Mouse (Mus musculus): ENCODE results near the gene Haao. TPM values are rescaled to one million over a fixed set of nuclear protein-coding genes. Genes with fewer than 3 reads are reported as not detected.

Gene Haao
- total RNA-seq (2021), result not detected

- no peak for DNase-seq
Measured at GRCm38 (mm10) chr17:83847815-83848214, at the start of gene Haao. Haao (minus strand) TSS chr17:83847963.

GRCm38 (mm10) chr17:83897361-83897799 is 49.6 kb upstream of the Haao start:
- DNase-seq, result no peak

- DNase-seq, result peak; percentile 32
Measured at GRCm38 (mm10) chr17:83896723-83897122, 49.0 kb upstream of the Haao start.

GRCm38 (mm10) chr17:83895321-83895770 is 47.6 kb upstream of the Haao start:
- DNase-seq, result no peak

- no peak for DNase-seq
Measured at GRCm38 (mm10) chr17:83893134-83893533, 45.4 kb upstream of the Haao start.

- DNase-seq, result no peak
Measured at GRCm38 (mm10) chr17:83891864-83892263, 44.1 kb upstream of the Haao start.

GRCm38 (mm10) chr17:83890373-83890696 is 42.6 kb upstream of the Haao start:
- no peak for DNase-seq

- DNase-seq, result peak; percentile 74 to 75
Measured at GRCm38 (mm10) chr17:83889691-83890372, 42.1 kb upstream of the Haao start.

- DNase-seq, result no peak
Measured at GRCm38 (mm10) chr17:83889329-83889690, 41.5 kb upstream of the Haao start.

- no peak for DNase-seq
Measured at GRCm38 (mm10) chr17:83887241-83887640, 39.5 kb upstream of the Haao start.

GRCm38 (mm10) chr17:83886395-83886794 is 38.6 kb upstream of the Haao start:
- DNase-seq, result no peak

GRCm38 (mm10) chr17:83885750-83886149 is 38.0 kb upstream of the Haao start:
- no peak for DNase-seq

GRCm38 (mm10) chr17:83885021-83885582 is 37.3 kb upstream of the Haao start:
- DNase-seq, result no peak

- no peak for DNase-seq
Measured at GRCm38 (mm10) chr17:83882788-83883187, 35.0 kb upstream of the Haao start.

GRCm38 (mm10) chr17:83881071-83881470 is 33.3 kb upstream of the Haao start:
- no peak for DNase-seq

- no peak for DNase-seq
Measured at GRCm38 (mm10) chr17:83880174-83880710, 32.5 kb upstream of the Haao start.

- DNase-seq, result no peak
Measured at GRCm38 (mm10) chr17:83879631-83880030, 31.9 kb upstream of the Haao start.

GRCm38 (mm10) chr17:83874610-83875009 is 26.8 kb upstream of the Haao start:
- no peak for DNase-seq

GRCm38 (mm10) chr17:83873363-83874141 is 25.8 kb upstream of the Haao start:
- DNase-seq, result no peak

- DNase-seq, result peak; percentile 78 to 84
Measured at GRCm38 (mm10) chr17:83872806-83873348, 25.1 kb upstream of the Haao start.

- DNase-seq, result no peak
Measured at GRCm38 (mm10) chr17:83871354-83871753, 23.6 kb upstream of the Haao start.

GRCm38 (mm10) chr17:83870385-83870784 is 22.6 kb upstream of the Haao start:
- DNase-seq, result no peak

GRCm38 (mm10) chr17:83866582-83866981 is 18.8 kb upstream of the Haao start:
- no peak for DNase-seq

All from layer of hippocampus, postnatal 36 days (tissue).